Mouse (Mus musculus): Measurements from ENCODE around the gene Tmcc2.

Tmcc2 gene

DNA sequence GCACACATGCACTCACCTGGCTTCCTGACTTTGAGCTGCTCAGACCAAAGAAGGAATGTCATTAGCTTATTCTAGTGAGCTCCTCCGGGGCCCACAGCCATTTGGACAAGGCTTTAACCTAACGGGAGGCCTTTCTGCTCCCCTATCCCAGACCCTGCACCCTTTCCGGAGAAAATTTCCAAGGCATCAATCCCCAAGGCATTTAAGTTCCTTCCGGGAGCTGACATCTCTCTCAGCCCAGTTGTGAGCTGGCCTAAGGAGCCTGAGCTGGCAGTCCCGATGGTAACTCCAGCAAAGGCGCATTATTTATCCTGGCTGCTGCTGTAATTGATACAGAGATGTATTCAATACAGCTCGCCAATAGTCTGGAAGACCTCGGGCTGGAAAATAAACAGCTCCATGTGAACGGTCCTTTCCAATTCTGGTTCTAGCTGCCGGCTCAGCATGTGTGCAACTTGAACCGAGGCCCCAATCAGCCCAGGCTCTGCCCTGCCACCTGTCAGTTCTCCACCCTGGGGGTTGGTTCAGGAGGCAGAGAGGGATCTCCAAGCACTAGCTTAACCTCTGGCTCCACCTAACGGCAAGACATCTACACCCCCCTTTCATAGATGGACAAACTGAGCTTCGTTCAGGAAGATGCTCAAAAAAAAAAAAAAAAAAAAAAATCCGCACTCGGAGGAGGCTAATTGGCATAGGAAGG lies 1.0 kb downstream of the Tmcc2 start:
- no peak for DNase-seq

DNA sequence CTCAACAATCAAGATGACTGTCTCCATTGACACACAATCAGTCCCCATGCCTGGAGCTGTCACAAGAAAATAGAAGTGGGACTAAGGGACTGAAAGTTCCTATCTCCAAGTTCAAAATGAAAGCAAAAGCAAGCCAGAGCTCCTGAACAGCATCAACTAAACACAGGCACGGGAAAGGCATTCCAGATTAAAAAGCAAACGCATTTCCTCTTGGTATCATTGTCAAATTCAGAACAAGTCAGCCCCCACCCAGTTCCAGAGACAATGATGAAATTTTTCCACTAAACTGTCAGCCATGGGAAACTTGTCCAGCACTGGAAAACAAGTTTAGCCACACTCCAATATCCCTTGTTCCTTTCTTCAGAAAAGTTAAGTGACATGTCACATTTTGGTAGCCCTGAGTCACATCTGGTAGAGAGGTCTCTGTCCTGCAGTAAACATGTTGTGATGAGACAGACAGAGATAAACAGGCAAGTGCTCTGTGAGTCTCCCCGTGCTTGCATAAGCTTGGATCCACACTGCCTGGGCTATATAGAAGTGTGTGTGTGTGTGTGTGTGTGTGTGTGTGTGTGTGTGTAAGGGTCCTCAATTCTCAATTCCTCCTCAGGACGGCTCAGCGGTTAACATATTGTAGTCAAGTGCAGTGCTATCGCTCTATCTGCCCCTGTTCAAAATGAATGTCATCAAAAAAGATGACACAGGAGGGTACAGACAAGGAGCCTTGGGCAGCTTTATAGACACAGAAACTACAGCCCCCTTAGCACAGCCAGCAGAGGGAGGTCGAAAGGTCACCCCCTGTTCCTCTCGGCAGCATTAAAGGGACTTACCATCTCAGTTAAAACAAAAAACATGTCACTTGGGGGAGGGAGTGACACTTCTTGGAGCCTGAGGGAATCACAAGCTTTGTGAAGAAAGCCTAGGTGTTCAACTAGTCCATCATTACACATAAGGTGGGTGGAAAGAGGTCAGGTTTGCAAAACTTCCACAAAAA lies 2.0 kb downstream of the Tmcc2 start:
- no peak for DNase-seq

DNA sequence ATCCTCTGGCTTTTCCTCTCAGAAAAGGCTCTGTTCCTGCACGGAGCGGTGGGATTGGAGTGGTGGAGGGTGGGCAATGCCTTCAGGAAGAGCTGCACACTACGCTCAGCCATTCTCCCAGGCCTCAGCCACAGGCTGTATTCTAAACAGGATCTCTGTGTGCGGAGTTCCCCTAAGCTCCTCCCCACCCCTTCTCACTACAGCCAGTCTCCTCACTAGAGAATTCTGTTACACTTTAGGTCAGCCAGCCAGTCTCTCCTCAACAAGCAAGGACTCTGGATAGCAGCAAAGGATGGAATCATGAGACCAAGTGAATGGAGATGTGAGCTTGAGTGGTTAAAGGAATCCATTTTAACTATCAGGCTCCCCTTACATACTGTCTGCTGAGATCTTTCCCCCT lies 3.1 kb downstream of the Tmcc2 start:
- DNase-seq, result no peak

DNA sequence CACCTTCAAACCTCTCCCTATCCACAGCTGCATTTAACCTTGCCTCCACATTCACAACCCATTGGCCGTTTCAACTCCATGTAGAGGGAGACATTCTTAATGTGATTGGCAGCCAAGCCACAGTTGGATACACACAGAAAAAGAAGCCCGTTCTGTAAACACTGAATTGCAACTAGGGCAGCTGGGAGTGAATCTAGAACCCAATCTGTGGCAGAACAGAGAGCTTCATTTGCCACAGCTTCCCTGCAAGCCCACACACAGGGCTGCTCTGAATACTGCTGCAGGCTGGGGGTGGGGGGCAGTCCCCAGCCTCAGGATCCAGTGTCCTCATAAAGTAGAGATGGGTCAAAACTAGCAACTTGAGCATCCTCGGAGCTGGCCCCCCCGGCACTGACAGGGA lies 4.8 kb downstream of the Tmcc2 start:
- DNase-seq, result no peak

DNA sequence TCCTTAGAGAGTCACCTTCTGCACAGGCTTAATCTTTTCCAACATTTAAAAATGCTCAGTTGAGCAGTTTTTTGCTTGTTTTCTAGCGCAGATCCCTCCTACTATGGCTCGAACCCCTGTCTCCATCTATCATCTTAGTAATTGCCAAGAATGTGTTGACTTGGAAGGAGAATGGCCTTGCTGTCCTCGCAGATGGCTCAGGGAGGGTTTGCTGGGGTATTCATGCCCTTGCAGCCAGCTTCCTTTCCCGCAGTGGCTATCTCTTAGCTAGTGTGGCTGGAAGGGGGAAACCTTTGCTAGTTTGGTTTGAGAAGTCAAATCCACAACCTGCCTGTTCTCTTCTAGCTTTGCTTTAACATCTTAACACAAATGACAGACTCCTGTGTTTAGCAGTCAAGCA lies 5.4 kb downstream of the Tmcc2 start:
- DNase-seq, result no peak

DNA sequence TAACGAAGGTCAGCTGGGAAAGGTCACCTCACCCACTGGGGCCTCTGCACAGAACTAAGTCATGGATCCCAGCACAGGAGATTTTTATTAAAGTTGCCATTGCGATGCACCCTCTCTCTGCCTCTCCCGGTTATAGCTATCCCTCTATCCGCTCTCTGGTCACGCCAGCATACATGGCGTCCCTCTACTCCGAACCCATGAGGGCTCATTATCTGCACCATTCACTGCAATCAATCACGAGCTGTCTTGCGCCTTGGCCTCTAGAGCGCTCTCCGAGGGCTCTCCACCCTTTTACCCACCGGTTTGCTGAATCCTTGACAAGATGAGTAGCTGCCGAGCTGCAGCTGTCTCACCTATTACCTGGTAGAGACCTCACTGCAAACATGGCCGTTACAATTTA lies 5.8 kb downstream of the Tmcc2 start:
- DNase-seq, result no peak

DNA sequence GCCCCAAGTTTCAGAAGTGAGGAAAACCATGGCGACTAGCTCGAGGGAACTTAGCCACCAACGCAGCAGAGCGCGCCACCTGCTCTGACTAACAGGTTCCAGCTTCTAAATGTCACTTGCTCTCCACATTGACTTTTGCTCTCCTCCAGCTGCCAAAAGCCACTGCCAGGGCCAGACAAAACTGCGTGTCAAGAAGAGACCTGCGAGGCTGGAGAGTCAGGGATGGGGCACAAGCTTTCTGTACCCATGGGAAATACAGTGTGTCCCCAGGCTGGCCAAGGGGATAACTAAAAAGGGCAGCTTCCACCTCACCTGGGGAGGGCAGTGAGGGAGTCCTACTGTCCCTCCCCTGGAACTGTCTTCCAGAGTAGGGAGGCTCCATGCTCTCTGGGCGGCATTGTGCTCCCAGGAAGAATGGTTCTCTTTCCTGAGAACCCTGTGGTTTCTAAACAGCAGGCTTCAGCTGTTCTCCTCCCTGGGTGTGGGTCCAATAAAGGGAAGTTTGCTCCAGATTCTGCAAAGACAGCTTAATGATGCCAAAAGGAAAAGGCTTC lies 7.0 kb downstream of the Tmcc2 start:
- no peak for DNase-seq

DNA sequence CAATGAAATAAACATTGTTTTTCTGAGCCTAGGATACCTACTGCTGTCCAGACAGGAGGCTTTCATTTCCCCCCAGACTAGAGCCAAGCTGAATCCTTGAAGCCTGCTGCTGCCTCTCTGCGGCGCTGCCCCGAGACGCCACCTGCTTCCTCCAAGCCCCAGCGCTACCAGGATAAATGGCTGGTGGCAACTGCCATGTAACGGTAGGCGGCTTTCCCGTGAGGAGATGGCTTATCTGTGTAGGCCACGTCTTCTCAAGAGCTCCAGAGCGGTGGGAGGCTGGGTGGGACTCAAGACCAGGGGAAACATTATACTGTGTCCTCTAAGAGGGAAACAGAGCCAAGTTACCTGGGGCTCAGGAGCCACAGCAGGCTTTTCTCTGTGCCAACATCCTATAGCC lies 9.2 kb downstream of the Tmcc2 start:
- DNase-seq, result no peak

DNA sequence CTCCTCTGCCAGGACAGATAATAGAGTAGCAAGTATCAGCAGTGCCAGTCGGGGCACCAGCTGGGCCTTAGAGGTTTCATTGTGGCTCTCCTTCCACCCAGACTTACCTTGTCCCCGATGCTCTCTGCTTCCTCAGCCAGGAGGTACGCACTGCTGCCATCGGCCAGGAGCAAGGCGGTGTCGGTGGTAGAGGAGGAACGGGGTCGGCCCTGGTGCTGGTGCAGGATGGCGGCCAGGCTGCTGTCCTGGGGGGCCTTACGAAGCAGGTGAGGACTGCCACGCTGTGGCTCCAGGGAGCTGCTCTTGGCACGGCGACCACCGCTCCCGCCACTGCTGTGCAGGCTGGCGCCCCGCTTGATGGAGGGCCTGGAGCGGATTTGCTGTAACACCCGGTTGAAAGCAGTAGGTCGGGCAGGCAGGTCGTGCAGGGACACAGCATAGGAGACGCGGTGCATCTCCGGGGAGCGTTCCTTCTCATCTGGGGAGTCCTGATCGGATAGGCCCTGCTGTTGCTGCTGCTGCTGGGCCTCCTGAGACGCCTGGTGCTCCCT lies 10.5 kb downstream of the Tmcc2 start:
- DNase-seq, result no peak

DNA sequence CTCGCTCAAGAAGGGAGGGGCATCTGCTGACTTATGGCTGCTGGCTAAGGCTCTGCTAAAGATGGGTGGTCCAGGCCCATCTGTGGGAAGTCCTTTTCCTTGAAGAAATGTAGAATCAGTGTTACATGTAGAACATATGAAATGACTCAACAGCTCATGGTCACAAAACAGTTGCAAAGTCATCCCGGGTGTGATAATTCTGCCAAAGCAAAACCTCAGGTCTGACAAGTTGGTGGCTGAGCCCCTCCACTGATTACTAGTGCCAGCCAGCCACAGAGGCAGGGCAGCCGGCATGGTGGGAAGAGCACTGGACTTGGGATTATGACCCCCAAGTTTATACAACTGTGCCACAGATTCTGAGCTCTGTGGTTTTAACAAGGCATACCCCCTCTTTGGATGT lies 13.3 kb downstream of the Tmcc2 start:
- no peak for DNase-seq

DNA sequence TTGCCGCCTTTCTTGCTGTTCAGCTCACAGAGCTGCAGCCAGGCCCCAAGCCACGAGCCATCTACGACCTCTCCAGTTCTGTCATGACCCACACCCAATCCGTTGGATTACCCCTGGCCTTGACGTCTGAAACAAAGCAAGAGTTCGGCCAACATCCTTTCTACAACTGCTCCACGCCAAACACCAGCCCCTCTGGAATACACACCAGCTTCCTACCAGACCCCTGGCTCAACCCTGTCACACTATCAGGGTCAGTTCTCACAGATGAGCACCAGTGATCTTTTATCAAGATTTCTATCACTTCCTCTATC lies 14.1 kb downstream of the Tmcc2 start:
- DNase-seq, result no peak

DNA sequence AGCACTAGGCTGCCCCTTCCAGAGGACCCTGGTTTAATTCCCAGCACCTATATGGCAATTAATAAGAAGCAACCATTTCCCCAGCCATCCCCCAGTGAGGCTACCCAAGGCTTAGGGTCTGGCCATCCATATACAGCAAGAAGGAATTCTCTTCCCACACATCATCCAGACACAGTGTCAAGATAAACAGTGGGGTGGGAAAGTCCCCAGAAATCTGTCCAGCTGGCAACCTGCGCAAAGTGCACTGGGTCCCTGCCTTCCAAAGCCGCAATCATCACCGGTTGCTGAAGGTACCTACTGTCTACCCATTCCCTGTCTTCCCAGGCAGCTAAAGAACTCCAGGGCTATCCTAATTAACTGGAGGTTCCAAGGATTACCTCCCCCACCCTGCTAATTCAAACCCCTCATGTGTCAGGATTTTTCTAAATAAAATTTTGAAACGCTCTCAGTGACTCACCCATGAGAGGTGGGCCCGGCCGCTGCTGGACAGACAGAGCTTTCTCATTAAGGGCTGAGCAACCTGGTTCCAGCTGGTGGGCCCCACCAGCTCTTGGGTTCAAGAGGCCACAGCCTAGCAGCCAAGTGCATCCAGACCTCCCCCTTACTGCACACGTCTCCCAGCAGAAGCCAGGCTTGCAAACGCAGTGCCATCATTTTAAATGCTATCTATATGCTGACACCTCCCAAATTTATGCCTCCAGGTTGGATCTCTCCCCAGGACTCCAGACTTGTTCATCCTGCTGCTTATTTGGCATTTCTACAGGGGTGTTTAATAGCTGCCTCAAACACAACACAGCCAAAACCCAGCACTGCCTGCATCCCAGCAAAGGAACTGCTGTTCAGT lies 14.6 kb downstream of the Tmcc2 start:
- no peak for DNase-seq

DNA sequence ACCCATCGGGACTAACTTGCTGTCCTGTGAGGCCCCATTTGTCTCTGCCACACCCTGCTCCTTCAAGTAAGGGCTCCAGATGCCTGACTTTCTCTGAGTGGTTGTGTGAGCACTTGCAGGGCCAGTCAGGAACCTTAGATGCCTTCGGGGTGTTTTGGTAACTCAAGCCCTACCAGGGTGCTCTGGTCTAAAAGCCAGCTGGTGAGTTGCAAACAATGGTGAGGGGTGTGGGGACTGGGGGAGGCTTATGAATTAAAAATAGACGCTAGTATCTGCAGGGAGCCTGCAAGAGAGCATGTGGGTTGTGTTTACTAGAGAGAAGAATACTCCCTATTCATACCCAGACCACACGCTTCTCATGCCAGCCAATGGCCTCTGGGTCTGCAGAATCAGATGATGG lies 15.8 kb downstream of the Tmcc2 start:
- no peak for DNase-seq

DNA sequence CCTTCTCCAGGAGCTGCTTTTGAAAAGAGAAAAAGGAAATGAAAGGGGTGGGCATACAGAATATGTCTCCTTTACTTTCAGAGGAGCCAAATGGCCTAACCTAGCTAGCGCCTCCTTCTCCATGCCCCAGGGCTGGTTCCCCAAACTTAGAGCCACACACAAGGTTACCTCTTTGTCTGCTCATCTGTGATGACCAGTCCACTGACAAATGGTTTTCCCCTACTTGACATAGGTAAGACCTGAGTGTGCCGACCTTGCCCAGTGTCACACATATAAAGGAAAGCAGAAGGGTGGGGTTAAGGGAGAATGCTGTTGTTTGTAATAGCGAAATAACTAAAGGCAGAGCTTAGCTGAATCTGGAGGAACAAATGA lies 16.2 kb downstream of the Tmcc2 start:
- DNase-seq, result no peak

DNA sequence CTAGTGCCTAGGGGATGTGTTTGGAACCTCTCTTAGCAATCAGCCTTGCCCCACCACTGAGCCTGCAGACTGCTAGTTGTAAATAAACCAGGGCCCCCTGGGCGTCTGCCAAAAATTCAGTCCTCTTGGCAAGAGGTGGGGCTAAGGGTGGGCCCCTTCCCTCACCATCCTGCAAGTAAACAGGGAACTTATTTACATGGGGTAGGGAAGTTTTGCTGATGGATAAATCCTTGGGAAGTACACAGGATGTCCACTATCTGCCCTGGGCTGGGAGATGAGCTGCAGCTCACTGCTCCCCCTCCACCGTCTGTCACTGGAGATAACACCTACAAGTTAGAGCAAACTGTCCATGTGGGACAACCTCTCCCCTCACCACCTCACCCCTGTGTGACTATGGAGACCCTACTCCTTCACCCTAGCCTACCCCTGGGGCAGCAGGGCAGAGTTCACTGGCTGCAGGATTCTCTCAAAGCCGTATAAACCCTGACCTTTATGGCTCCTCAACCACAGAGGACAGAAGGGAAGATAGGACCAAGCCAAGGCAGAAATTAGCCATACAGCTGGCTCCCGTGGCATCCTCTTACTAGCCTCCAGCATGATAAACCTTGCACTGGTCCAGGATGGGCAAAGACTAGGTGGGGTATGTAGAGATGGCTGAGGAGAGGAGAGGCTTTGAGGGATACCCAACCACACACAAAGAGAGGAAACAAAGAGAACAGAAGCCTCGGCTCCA lies 16.8 kb downstream of the Tmcc2 start:
- DNase-seq, result no peak

DNA sequence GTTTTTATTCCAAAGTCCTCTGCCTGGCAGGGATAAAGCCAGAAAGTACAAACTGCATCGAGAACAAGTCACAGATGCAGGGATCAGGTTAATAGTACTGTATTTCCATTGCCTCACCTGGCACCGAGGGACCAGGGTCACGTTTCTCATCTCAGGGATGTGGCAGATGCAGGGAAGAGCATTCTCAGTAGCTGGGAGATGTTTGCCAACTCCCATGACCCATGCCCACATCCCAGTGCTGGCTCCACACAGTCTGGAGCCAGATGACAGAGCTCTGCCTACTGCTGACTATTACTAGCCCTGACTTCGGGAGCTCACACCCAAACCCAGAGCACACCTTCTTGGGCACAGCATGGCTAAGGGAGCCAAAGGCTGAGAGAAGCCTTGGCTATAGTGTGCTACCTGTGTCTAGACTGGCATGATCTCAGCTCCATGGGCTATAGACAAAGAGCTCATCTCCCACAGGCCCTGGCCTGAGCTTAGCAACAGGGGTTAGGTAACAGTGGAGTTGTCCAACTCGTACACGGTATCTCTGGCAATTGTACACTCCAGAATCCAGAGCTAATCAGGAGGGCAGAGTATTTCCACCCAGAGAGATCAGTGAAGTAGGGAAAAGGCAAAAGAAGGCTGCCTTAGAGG lies 18.1 kb downstream of the Tmcc2 start:
- no peak for DNase-seq

DNA sequence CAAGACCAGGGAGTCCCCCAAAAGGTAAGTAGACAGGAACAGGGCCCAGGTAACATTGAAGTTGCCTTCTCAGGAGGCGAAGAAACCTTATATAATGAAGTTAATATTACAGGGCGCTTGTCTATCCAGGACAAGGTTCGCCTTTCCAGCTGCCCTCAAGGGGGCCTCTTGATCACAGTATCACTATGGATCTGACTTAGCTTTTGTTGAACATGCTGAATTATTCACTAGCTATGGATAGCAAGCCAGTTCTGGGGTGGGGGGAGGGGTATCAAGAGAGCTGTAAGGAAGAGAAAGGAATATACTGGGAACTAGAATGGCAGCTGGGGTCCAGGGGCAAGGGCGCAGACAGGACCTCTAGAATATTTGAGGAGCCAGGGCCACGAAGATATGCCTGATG lies 18.7 kb downstream of the Tmcc2 start:
- no peak for DNase-seq

DNA sequence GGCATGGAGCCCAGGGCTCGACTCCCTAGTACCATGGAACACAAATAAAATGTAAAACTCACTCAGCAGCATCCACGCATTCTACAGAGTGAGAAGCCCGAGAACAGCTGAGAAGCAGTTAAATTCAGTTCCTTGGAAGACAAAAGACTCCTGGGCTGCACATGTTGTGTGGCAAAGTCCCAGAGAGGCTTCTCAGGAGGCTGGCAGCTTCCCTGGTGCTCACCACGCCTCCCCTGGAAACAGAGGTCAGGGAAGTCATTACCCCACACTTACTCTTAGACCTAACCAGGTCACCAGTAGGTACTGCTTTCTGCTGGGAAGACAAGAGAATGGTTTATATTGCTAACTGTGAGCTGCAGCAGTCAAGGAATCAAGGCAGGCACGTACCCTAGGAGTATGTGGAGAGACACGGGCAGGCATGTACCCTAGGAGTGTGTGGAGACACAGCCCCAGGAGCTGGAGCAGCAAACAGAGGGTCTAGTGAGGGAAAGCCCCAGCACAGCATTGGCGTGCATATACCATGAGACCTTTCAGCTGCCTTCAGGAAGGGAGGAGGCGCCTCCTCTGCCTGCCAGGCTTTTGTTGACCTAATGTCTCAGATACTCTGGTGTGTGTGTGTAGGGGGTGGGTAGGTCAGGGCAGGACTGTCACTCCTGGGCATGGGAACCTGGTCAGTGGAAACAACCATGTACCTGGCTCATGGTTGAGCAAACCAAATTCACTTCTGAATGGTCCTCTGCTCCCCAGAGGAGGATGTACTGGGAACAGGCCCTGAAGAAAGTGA lies 19.6 kb downstream of the Tmcc2 start:
- no peak for DNase-seq

DNA sequence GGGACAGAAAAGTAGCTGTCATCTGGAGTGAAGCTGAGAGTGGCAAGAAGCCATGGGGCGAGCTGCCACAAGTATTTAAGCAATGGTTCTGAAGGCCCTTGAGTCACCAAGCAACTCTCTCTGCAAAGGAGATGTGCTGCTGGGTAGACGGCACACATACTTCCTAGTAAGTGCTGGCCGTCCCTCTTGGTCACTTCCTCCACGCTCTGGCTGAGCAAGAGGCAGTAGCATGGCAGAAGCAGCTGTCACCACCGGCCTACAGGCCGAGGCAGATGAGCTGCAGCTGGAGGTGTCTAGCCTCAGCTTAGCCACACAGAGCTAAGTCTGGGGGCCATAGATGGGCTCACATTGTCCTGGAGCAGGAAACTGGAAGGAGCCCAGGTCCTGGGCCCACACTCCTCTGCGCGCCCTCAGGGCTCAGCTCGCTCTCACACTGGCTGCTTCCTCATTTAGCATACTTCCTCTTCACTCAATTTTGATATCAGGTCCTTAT lies 20.4 kb downstream of the Tmcc2 start:
- no peak for DNase-seq

DNA sequence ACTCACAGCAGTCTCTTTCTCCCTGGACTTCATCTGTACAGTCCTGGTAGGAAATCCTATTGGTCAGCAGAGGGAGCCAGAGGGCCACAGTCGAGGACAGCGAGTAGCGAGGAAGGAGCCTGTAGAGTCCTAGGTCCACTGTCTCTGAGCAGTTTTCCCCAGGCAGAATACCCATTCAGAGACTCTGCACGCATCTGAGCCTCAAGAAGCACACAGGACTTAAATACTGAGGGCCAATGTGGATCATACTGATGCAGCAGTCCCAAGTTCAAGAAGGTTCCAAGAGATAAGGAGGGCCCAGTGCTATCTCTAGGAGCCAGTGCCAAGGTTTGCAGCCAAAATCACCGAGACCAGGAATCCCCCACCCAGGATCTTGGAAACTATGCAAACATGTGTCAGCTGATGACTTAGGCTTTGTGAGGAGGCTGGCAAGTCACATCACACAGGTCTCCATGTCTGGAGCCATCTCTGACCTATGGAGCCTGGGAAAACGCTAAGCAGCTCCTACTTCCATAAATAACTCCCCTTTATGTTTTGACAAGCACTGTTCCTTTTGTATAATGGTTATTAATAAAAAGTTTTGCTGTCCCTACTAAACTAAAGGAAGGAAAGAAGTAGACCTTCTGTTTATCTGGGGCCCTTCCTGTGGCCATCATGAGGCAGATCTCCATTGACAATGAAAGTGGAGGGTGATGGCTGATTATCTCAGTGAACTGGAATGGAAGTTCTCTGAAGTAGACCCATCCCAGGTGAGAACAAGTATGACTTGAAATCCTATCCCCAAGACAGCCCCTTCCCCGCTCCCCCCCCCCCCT lies 23.2 kb downstream of the Tmcc2 start:
- peak; percentile 85 for DNase-seq

Data from right cerebral cortex, postnatal 14 days (tissue).